Mouse (Mus musculus) lung, adult 2 months (tissue): ENCODE data around the gene Mrpl17.

Experiments
- CTCF ChIP-seq: fragments of 200-500 bp; IDR thresholded peaks from 2 replicates; pipeline ENCODE4 v1.5.1; 2011; ENCODE audit warnings: mild to moderate bottlenecking, low read length, control low read depth; ENCODE audit not compliant: insufficient read depth
- POLR2A ChIP-seq: fragments of 200-500 bp; IDR thresholded peaks from 2 replicates; pipeline ENCODE4 v1.6.1; 2011; ENCODE audit warnings: low read depth, mild to moderate bottlenecking, control low read depth, low read length, borderline replicate concordance; ENCODE audit errors: extremely low read depth

DNA sequence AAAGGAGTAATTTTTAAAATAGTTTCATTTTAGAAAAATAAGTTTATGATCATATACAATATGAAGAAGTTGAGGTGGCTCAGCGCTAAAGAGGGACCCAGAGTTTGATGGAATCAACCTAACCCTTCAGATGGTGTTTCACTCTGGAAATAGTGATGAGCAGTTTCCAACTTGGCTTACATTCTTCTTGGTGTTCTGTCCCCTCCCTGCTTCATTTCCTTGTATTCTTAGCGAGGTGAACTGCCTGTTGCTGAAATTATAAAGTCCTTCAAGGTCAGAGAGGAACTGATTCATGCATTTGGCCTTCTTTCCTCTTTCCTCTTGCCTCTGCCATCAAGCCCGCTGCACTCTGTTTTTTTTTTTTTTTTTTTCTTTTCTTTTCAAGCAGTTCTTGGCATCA is 1.7 kb upstream of the Mrpl17 start:
- no peak for TF ChIP-seq CTCF
- TF ChIP-seq POLR2A: no peak
